Mouse (Mus musculus): Measurements from ENCODE around the gene Lypd5. TPM values are rescaled to one million over a fixed set of nuclear protein-coding genes. Genes with fewer than 3 reads are reported as not detected.

The Lypd5 gene
- total RNA-seq, 2 experiments from 2014 or later: not detected

Small RNA genes lying within 50 kb of the gene (microRNA-seq; reads per million reads assigned to microRNA genes)
- gene Gm27592: 0 reads per million in 2 experiments

Other genes starting within 250 kb of the Lypd5 start
- gene Zfp112, start 236.9 kb upstream of the Lypd5 start, total RNA-seq (2021): 1 to 10 TPM; 4.8 to 4.9 TPM
- 1 to 10 TPM; 3.5 to 5.0 TPM for gene Zfp235, start 215.0 kb upstream of the Lypd5 start, total RNA-seq (2021)
- gene Zfp114, start 174.1 kb upstream of the Lypd5 start, total RNA-seq (2021): under 1 TPM; 0.33 to 0.35 TPM
- gene Zfp111, start 137.8 kb upstream of the Lypd5 start, total RNA-seq (2021): 1 to 10 TPM; 2.1 to 2.7 TPM
- 1 to 10 TPM; 1.9 to 2.5 TPM for gene Zfp109, start 111.6 kb upstream of the Lypd5 start, total RNA-seq (2021)
- 1 to 10 TPM; 1.2 to 1.9 TPM for gene Zfp108, start 94.4 kb upstream of the Lypd5 start, total RNA-seq (2021)
- 1 to 10 TPM; 3.6 to 3.8 TPM for gene Zfp93, start 78.8 kb upstream of the Lypd5 start, total RNA-seq (2021)
- gene Zfp61, start 48.0 kb upstream of the Lypd5 start, total RNA-seq (2021): 1 to 10 TPM; 2.5 to 2.7 TPM
- gene Zfp94, start 32.5 kb upstream of the Lypd5 start, total RNA-seq (2021): 1 to 10 TPM; 1.5 to 1.9 TPM
- gene Tescl, start 15.3 kb upstream of the Lypd5 start, total RNA-seq (2021): not detected
- 1 to 10 TPM in 1 of 2 experiments, under 1 TPM in 1; 0.42 to 1.2 TPM for gene Kcnn4, start 21.1 kb downstream of the Lypd5 start, total RNA-seq (2021)
- gene Smg9, start 50.4 kb downstream of the Lypd5 start, total RNA-seq (2021): 10 to 100 TPM in 1 of 2 experiments, 1 to 10 TPM in 1; 9.8 to 11.5 TPM
- gene Irgc1, start 103.1 kb downstream of the Lypd5 start, total RNA-seq (2021): not detected
- under 1 TPM; 0.61 to 0.64 TPM for gene Plaur, start 113.3 kb downstream of the Lypd5 start, total RNA-seq (2021)
- 1 to 10 TPM; 2.7 to 4.6 TPM for gene Cadm4, start 132.8 kb downstream of the Lypd5 start, total RNA-seq (2021)
- gene Zfp428, start 157.8 kb downstream of the Lypd5 start, total RNA-seq (2021): 1 to 10 TPM; 4.3 to 5.9 TPM
- gene AC161166.1, start 163.3 kb downstream of the Lypd5 start, total RNA-seq (2021): not detected
- 10 to 100 TPM; 10.7 to 10.9 TPM for gene Irgq, start 181.5 kb downstream of the Lypd5 start, total RNA-seq (2021)
- not detected for gene Pinlyp, start 196.9 kb downstream of the Lypd5 start, total RNA-seq (2021)
- gene Xrcc1, start 197.1 kb downstream of the Lypd5 start, total RNA-seq (2021): 10 to 100 TPM; 17.1 to 21.4 TPM
- gene Ethe1, start 238.3 kb downstream of the Lypd5 start, total RNA-seq (2021): 10 to 100 TPM; 23.0 to 24.2 TPM
- under 1 TPM in 1 of 2 experiments, not detected in 1; 0.18 TPM for gene Zfp575, start 238.4 kb downstream of the Lypd5 start, total RNA-seq (2021)